Mouse (Mus musculus) myocyte (in vitro differentiated cells): ENCODE data around the gene Hydin. TPM values are rescaled to one million over a fixed set of nuclear protein-coding genes. Genes with fewer than 3 reads are reported as not detected.

Source experiments
- H3K27me3 ChIP-seq: one replicate; pipeline ENCODE4 v1.6.1; 2011; ENCODE audit not compliant: control insufficient read depth, insufficient read depth, insufficient read length
- H3K36me3 ChIP-seq: one replicate; pipeline ENCODE4 v1.6.1; 2011; ENCODE audit not compliant: control insufficient read depth, insufficient read depth
- H3K4me2 ChIP-seq: one replicate; pipeline ENCODE4 v1.6.1; 2011; ENCODE audit warnings: low read depth, control low read depth
- H3K4me3 ChIP-seq: one replicate; pipeline ENCODE4 v1.5.1; 2011; ENCODE audit warnings: mild to moderate bottlenecking, control low read depth, moderate library complexity
- H3K79me2 ChIP-seq: one replicate; pipeline ENCODE4 v1.6.1; 2011; ENCODE audit not compliant: control insufficient read depth, insufficient read depth
- H3ac ChIP-seq: one replicate; pipeline ENCODE4 v1.6.1; 2011; ENCODE audit not compliant: control insufficient read depth, insufficient read length
- CEBPB ChIP-seq: IDR thresholded peaks from 2 replicates; pipeline ENCODE4 v1.6.1; 2011; ENCODE audit warnings: mild to moderate bottlenecking, moderate library complexity; ENCODE audit not compliant: poor library complexity, insufficient read depth, severe bottlenecking
- E2F4 ChIP-seq: IDR thresholded peaks from one replicate; pipeline ENCODE4 v1.6.1; 2011; ENCODE audit warnings: mild to moderate bottlenecking, control low read depth, moderate library complexity; ENCODE audit not compliant: insufficient read depth
- MAX ChIP-seq: IDR thresholded peaks from one replicate; pipeline ENCODE4 v1.6.1; 2011; ENCODE audit warnings: low read depth, mild to moderate bottlenecking, control low read depth
- MYOD1 ChIP-seq, 3 experiments: IDR thresholded peaks; one replicate each; pipeline ENCODE4 v1.6.1; 2011; ENCODE audit warnings: control low read depth in 2 of 3, low read depth in 2 of 3, mild to moderate bottlenecking in 2 of 3, moderate library complexity in 1 of 3; ENCODE audit not compliant: insufficient read length in 2 of 3, control insufficient read depth in 1 of 3
- MYOG ChIP-seq, 3 experiments: IDR thresholded peaks; one replicate each; pipeline ENCODE4 v1.6.1; 2011; ENCODE audit warnings: control low read depth in 2 of 3, low read depth in 2 of 3, mild to moderate bottlenecking in 2 of 3; ENCODE audit not compliant: insufficient read length in 2 of 3, control insufficient read depth in 1 of 3, insufficient read depth in 1 of 3
- POLR2A ChIP-seq: IDR thresholded peaks from one replicate; pipeline ENCODE4 v1.6.1; 2011; ENCODE audit warnings: low read depth, mild to moderate bottlenecking, control low read depth, moderate library complexity; ENCODE audit not compliant: insufficient read length
- REST ChIP-seq: IDR thresholded peaks from one replicate; pipeline ENCODE4 v1.6.1; 2011; ENCODE audit warnings: mild to moderate bottlenecking, control low read depth, moderate library complexity; ENCODE audit not compliant: insufficient read depth, insufficient read length
- SRF ChIP-seq: IDR thresholded peaks from one replicate; pipeline ENCODE4 v1.6.1; 2011; ENCODE audit warnings: low read depth; ENCODE audit not compliant: control insufficient read depth, insufficient read length
- TCF12 ChIP-seq: IDR thresholded peaks from one replicate; pipeline ENCODE4 v1.6.1; 2011; ENCODE audit warnings: mild to moderate bottlenecking, control low read depth; ENCODE audit not compliant: poor library complexity, insufficient read depth, severe bottlenecking
- TCF3 ChIP-seq: IDR thresholded peaks from one replicate; pipeline ENCODE4 v1.6.1; 2011; ENCODE audit warnings: low read depth, control low read depth; ENCODE audit not compliant: insufficient read length
- USF1 ChIP-seq: IDR thresholded peaks from one replicate; pipeline ENCODE4 v1.6.1; 2011; ENCODE audit warnings: low read depth, mild to moderate bottlenecking, control low read depth, moderate library complexity
- polyA plus RNA-seq: library from polyadenylated mRNA; unstranded; fragments of >200 nt; fragmentation: generic; extraction: Trizol; gene quantifications from one replicate; pipeline ENCODE4 v1.2.1, GENCODE M21; 2012; ENCODE audit warnings: missing spikeins

Hydin gene
- polyA plus RNA-seq, 1 experiment: 0.01 TPM

GRCm38 (mm10) chr8:110649286-110649685 is 382.5 kb downstream of the Hydin start:
- no peak for TF ChIP-seq USF1
- TF ChIP-seq TCF12: no peak
- TF ChIP-seq MYOD1 (IDR thresholded peaks at IDR 0.05; ENCODE audit: control insufficient read depth in 1 of 3, insufficient read length in 2 of 3, low read depth in 2 of 3): peak in 1 of 3 experiments; percentile 54
- peak in 2 of 3 experiments; percentile 32 to 57 for TF ChIP-seq MYOG (IDR thresholded peaks at IDR 0.05; ENCODE audit: control insufficient read depth in 1 of 3, insufficient read depth in 1 of 3, insufficient read length in 2 of 3, low read depth in 2 of 3)
- no peak for TF ChIP-seq TCF3
- H3K27me3 ChIP-seq: no peaks in the 10 kb centered on the region
- H3K36me3 ChIP-seq: peaks cover 4% of the 10 kb centered on the region
- H3ac ChIP-seq: no peak overlapping the region
- no peaks in the 10 kb centered on the region for H3K79me2 ChIP-seq
- no peak overlapping the region for H3K4me3 ChIP-seq
- H3K4me2 ChIP-seq: no peak overlapping the region

GRCm38 (mm10) chr8:110650838-110651237 is 384.1 kb downstream of the Hydin start:
- Histone ChIP-seq H3ac (no peak overlapping the region), H3K36me3 (peaks cover 4% of the 10 kb centered on the region), H3K27me3 (no peaks in the 10 kb centered on the region), H3K79me2 (no peaks in the 10 kb centered on the region), H3K4me3 (no peak overlapping the region), H3K4me2 (peak overlapping the region; percentile 25)
- no peak for TF ChIP-seq SRF
- TF ChIP-seq MYOG (IDR thresholded peaks at IDR 0.05; ENCODE audit: control insufficient read depth in 1 of 3, insufficient read depth in 1 of 3, insufficient read length in 2 of 3, low read depth in 2 of 3): peak; percentile 67 to 98 (median 77)
- TF ChIP-seq MYOD1 (IDR thresholded peaks at IDR 0.05; ENCODE audit: control insufficient read depth in 1 of 3, insufficient read length in 2 of 3, low read depth in 2 of 3): peak in 2 of 3 experiments; percentile 61 to 96
- TF ChIP-seq TCF3: peak; percentile 38
- peak; percentile 56 for TF ChIP-seq TCF12

- Histone ChIP-seq H3K4me3 (no peak overlapping the region), H3ac (no peak overlapping the region), H3K79me2 (no peaks in the 10 kb centered on the region), H3K4me2 (peak overlapping the region; percentile 25), H3K27me3 (no peaks in the 10 kb centered on the region), H3K36me3 (peaks cover 7% of the 10 kb centered on the region)
- peak; percentile 41 for TF ChIP-seq USF1
- no peak for TF ChIP-seq REST
Measured at GRCm38 (mm10) chr8:110651847-110652246, 385.1 kb downstream of the Hydin start.

GRCm38 (mm10) chr8:110654075-110655060 is 387.6 kb downstream of the Hydin start:
- H3K4me2 ChIP-seq: no peak overlapping the region
- H3K36me3 ChIP-seq: peaks cover 15% of the 10 kb centered on the region
- no peak overlapping the region for H3ac ChIP-seq
- TF ChIP-seq USF1 (no peak), MYOD1 (IDR thresholded peaks at IDR 0.05; ENCODE audit: control insufficient read depth in 1 of 3, insufficient read length in 2 of 3, low read depth in 2 of 3) (no peak), MYOG (IDR thresholded peaks at IDR 0.05; ENCODE audit: control insufficient read depth in 1 of 3, insufficient read depth in 1 of 3, insufficient read length in 2 of 3, low read depth in 2 of 3) (no peak), SRF (no peak), E2F4 (no peak), CEBPB (no peak), TCF12 (no peak), MAX (no peak)
- no peak overlapping the region for H3K4me3 ChIP-seq
- H3K27me3 ChIP-seq: no peaks in the 10 kb centered on the region
- H3K79me2 ChIP-seq: no peaks in the 10 kb centered on the region

- no peaks in the 10 kb centered on the region for H3K79me2 ChIP-seq
- TF ChIP-seq POLR2A: no peak
- no peak for TF ChIP-seq E2F4
- TF ChIP-seq MYOD1 (IDR thresholded peaks at IDR 0.05; ENCODE audit: control insufficient read depth in 1 of 3, insufficient read length in 2 of 3, low read depth in 2 of 3): peak in 1 of 3 experiments; percentile 18
- peak; percentile 55; the same call in 1 of the 2 replicates for TF ChIP-seq CEBPB
- H3K4me2 ChIP-seq: no peak overlapping the region
- H3K4me3 ChIP-seq: no peak overlapping the region
- peaks cover 11% of the 10 kb centered on the region for H3K36me3 ChIP-seq
- H3K27me3 ChIP-seq: no peaks in the 10 kb centered on the region
- no peak overlapping the region for H3ac ChIP-seq
Measured at GRCm38 (mm10) chr8:110655827-110656226, 389.1 kb downstream of the Hydin start.
